Mouse (Mus musculus): ENCODE results near the gene Ttc13. TPM values are rescaled to one million over a fixed set of nuclear protein-coding genes. Genes with fewer than 3 reads are reported as not detected.

Ttc13 gene
- total and polyA plus RNA-seq, 3 experiments = 9.2 to 35.5 (median 35.1) TPM

DNA sequence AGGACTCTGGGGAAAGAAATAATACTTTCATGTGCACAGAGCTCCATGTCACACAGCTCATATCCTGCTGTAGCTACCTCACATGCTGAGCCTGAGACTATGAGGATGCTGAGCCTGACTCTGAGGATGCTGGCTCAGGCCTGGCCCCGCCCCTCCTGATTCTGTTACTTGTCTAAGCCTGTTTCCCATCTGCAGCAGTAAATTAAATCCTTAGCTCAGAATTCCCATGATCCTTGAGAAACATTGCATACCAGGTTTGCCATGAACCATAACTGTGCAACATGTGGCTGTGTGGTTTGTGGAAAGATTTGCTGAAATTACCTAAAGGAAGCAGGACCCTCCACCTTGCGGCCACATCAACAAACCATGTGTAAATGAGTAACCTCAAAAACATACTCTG lies 49.4 kb downstream of the Ttc13 start:
- DNase-seq (ENCODE audit: low spot score) (no peak), ATAC-seq (ENCODE audit: extremely low read depth, insufficient number of reproducible peaks, low FRiP score, poor library complexity, severe bottlenecking) (no peak)
- H3K36me3 ChIP-seq (replicated peaks) = peaks cover 69% of the 10 kb centered on the region

DNA sequence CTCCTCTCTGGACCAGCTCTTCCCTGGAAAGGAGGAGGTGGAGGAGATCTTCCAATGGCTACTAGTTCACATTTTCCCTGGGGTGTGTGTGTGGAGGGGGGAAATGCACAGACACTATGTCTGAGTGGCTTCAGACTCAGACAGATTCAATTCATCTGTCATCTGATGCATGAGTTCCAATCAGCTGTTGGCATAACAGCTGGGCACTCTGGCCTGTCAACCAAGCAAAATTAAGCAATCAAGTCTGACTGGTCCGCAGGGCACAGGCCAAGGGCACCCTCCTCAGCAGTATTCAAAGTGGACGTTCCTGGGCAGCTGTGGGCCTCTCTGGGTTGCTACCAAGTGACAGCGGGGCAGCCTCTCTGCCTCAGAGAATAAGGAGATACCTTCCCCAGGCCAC lies 53.0 kb downstream of the Ttc13 start:
- Histone ChIP-seq H3K4me1 (ENCODE audit: insufficient read depth, low read depth, low read length) (peaks cover under 1% of the 10 kb centered on the region; the same call in 1 of the 2 replicates), H3K9me3 (replicated peaks) (no peaks in the 10 kb centered on the region), H3K36me3 (replicated peaks) (peaks cover 34% of the 10 kb centered on the region), H3K4me3 (ENCODE audit: low read depth, low read length) (no peak overlapping the region), H3K27me3 (ENCODE audit: insufficient read depth, low read length) (peaks cover 14% of the 10 kb centered on the region; the same call in 1 of the 2 replicates)
- TF ChIP-seq CTCF (IDR thresholded peaks at IDR 0.05; ENCODE audit: low read depth, low read length) (no peak), GATA1 (IDR thresholded peaks at IDR 0.05; ENCODE audit: borderline replicate concordance, low read length) (no peak), POLR2AphosphoS5 (IDR thresholded peaks at IDR 0.05; ENCODE audit: insufficient replicate concordance, low read depth, low read length) (no peak), TAL1 (conservative IDR thresholded peaks at IDR 0.05; ENCODE audit: low read depth, low read length) (no peak), GATA2 (IDR thresholded peaks at IDR 0.05; ENCODE audit: borderline replicate concordance, low read depth, low read length) (no peak)
- DNase-seq (ENCODE audit: low spot score) (no peak), ATAC-seq (ENCODE audit: extremely low read depth, insufficient number of reproducible peaks, low FRiP score, poor library complexity, severe bottlenecking) (no peak)

More for the DNA sequence above, 49.4 kb downstream of the Ttc13 start:
- no peak for TF ChIP-seq GATA2 (IDR thresholded peaks at IDR 0.05; ENCODE audit: borderline replicate concordance, low read depth, low read length)
- no peak for TF ChIP-seq GATA1 (IDR thresholded peaks at IDR 0.05; ENCODE audit: borderline replicate concordance, low read length)
- TF ChIP-seq POLR2AphosphoS5 (IDR thresholded peaks at IDR 0.05; ENCODE audit: insufficient replicate concordance, low read depth, low read length) = no peak
- TF ChIP-seq CTCF (IDR thresholded peaks at IDR 0.05; ENCODE audit: low read depth, low read length) = no peak
- TF ChIP-seq TAL1 (conservative IDR thresholded peaks at IDR 0.05; ENCODE audit: low read depth, low read length) = no peak
- H3K4me1 ChIP-seq (ENCODE audit: insufficient read depth, low read depth, low read length) = no peaks in the 10 kb centered on the region
- no peaks in the 10 kb centered on the region for H3K9me3 ChIP-seq (replicated peaks)
- H3K27me3 ChIP-seq (ENCODE audit: insufficient read depth, low read length) = peaks cover 3% of the 10 kb centered on the region; the same call in 1 of the 2 replicates
- no peak overlapping the region for H3K4me3 ChIP-seq (ENCODE audit: low read depth, low read length)

DNA sequence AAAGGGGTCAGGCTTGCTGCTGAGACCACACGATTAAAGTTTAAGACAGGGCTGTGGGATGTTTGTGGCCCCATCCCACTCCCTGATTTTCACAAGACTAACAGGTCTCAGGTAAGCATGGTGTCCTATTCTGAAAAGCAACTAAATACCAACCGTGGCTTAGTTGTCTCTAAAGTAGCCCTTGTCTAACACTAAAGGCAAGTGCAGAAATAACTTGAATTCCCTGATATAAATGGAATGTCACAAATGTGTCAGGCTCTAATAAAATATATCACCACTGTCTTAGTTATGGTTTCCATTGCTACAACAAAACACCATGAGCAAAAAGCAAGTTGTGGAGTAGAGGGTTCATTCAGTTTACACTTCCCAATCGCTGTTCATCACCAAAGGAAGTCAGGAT lies 57.4 kb downstream of the Ttc13 start:
- Histone ChIP-seq H3K4me3 (ENCODE audit: low read depth, low read length) (no peak overlapping the region), H3K27me3 (ENCODE audit: insufficient read depth, low read length) (peaks cover 14% of the 10 kb centered on the region; the same call in 1 of the 2 replicates), H3K36me3 (replicated peaks) (peaks cover 19% of the 10 kb centered on the region), H3K9me3 (replicated peaks) (no peaks in the 10 kb centered on the region), H3K4me1 (ENCODE audit: insufficient read depth, low read depth, low read length) (peaks cover 33% of the 10 kb centered on the region)
- ATAC-seq (ENCODE audit: extremely low read depth, insufficient number of reproducible peaks, low FRiP score, poor library complexity, severe bottlenecking) (no peak), DNase-seq (ENCODE audit: low spot score) (no peak)
- no peak for TF ChIP-seq GATA2 (IDR thresholded peaks at IDR 0.05; ENCODE audit: borderline replicate concordance, low read depth, low read length)
- no peak for TF ChIP-seq POLR2AphosphoS5 (IDR thresholded peaks at IDR 0.05; ENCODE audit: insufficient replicate concordance, low read depth, low read length)
- TF ChIP-seq CTCF (IDR thresholded peaks at IDR 0.05; ENCODE audit: low read depth, low read length) = no peak
- TF ChIP-seq GATA1 (IDR thresholded peaks at IDR 0.05; ENCODE audit: borderline replicate concordance, low read length) = no peak
- TF ChIP-seq TAL1 (conservative IDR thresholded peaks at IDR 0.05; ENCODE audit: low read depth, low read length) = no peak

DNA sequence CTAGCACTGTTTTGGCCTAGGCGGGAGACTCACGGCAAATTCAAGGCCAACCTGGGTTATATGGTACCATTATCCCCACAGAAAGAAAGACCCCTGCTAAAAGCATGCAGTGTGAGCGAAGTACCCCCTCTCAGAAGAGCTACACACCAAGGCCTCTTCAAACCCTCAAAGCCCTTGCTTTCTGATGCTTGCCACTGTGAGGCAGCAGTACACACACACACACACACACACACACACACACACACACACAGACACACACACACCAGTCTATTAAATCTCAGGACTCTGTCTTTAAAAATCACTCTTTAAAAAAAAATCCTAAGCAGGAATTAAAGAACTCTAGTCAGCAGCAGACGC lies 57.9 kb downstream of the Ttc13 start:
- TF ChIP-seq TAL1 (conservative IDR thresholded peaks at IDR 0.05; ENCODE audit: low read depth, low read length) = no peak
- no peak for TF ChIP-seq CTCF (IDR thresholded peaks at IDR 0.05; ENCODE audit: low read depth, low read length)
- no peak for TF ChIP-seq GATA2 (IDR thresholded peaks at IDR 0.05; ENCODE audit: borderline replicate concordance, low read depth, low read length)
- no peak for TF ChIP-seq GATA1 (IDR thresholded peaks at IDR 0.05; ENCODE audit: borderline replicate concordance, low read length)
- TF ChIP-seq POLR2AphosphoS5 (IDR thresholded peaks at IDR 0.05; ENCODE audit: insufficient replicate concordance, low read depth, low read length) = no peak
- peaks cover 23% of the 10 kb centered on the region for H3K36me3 ChIP-seq (replicated peaks)
- H3K4me1 ChIP-seq (ENCODE audit: insufficient read depth, low read depth, low read length) = peaks cover 35% of the 10 kb centered on the region
- peak overlapping the region; percentile 84; the same call in 1 of the 2 replicates for H3K4me3 ChIP-seq (ENCODE audit: low read depth, low read length)
- no peaks in the 10 kb centered on the region for H3K9me3 ChIP-seq (replicated peaks)
- ATAC-seq (ENCODE audit: extremely low read depth, insufficient number of reproducible peaks, low FRiP score, poor library complexity, severe bottlenecking) = no peak
- peaks cover 14% of the 10 kb centered on the region; the same call in 1 of the 2 replicates for H3K27me3 ChIP-seq (ENCODE audit: insufficient read depth, low read length)
- no peak for DNase-seq (ENCODE audit: low spot score)

DNA sequence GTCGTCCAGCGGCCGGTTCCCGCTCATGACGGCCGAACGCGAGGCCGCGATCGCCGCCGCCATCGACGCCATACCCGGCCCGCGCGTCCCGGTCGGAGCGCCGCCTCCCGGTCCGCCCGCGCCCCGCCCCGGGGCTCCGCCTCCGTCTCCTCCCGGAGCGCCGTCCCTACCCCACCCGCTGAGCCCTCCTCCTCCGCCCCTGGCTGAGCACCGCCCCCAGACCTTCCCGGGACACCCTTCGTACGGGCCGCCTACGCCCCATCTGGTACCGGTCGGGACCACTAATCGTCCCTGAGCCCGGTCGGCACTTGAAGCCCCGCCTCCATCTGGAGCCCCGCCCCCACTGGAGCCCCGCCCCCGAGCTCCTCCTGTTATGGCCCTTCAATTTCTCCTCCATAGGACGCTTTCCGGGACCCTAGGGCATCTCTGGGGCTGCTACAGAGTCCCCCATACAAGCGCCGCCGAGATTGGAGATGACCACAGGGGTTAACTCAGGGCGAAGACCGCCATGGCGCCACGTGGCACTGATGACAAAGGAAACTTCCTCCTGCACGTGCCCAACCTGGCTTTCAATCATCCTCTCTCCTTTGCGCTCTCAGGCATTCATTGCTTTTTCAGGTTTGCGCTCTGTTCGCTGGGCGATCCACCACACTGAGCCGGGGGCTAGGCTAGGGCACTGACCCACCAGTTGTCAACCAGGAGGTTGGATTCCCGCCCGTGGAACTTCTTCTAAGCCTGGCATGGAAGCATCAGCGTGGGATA lies 58.5 kb downstream of the Ttc13 start, which contains the start of gene 2310022B05Rik:
TSS of gene 2310022B05Rik (minus strand) at position 258 of the 762 bp plus-strand sequence.
- peaks cover 14% of the 10 kb centered on the region; the same call in 1 of the 2 replicates for H3K27me3 ChIP-seq (ENCODE audit: insufficient read depth, low read length)
- peak within 1 kb of the TSS; percentile 84 for H3K4me3 ChIP-seq (ENCODE audit: low read depth, low read length)
- DNase-seq (ENCODE audit: low spot score) (peak; percentile 84), ATAC-seq (ENCODE audit: extremely low read depth, insufficient number of reproducible peaks, low FRiP score, poor library complexity, severe bottlenecking) (peak; percentile 90)
- peaks cover 38% of the 10 kb centered on the region for H3K4me1 ChIP-seq (ENCODE audit: insufficient read depth, low read depth, low read length)
- peaks cover 27% of the 10 kb centered on the region for H3K36me3 ChIP-seq (replicated peaks)
- no peaks in the 10 kb centered on the region for H3K9me3 ChIP-seq (replicated peaks)
- no peak for TF ChIP-seq GATA2 (IDR thresholded peaks at IDR 0.05; ENCODE audit: borderline replicate concordance, low read depth, low read length)
- TF ChIP-seq POLR2AphosphoS5 (IDR thresholded peaks at IDR 0.05; ENCODE audit: insufficient replicate concordance, low read depth, low read length) = no peak
- TF ChIP-seq CTCF (IDR thresholded peaks at IDR 0.05; ENCODE audit: low read depth, low read length) = no peak
- TF ChIP-seq GATA1 (IDR thresholded peaks at IDR 0.05; ENCODE audit: borderline replicate concordance, low read length) = no peak
- no peak for TF ChIP-seq TAL1 (conservative IDR thresholded peaks at IDR 0.05; ENCODE audit: low read depth, low read length)

DNA sequence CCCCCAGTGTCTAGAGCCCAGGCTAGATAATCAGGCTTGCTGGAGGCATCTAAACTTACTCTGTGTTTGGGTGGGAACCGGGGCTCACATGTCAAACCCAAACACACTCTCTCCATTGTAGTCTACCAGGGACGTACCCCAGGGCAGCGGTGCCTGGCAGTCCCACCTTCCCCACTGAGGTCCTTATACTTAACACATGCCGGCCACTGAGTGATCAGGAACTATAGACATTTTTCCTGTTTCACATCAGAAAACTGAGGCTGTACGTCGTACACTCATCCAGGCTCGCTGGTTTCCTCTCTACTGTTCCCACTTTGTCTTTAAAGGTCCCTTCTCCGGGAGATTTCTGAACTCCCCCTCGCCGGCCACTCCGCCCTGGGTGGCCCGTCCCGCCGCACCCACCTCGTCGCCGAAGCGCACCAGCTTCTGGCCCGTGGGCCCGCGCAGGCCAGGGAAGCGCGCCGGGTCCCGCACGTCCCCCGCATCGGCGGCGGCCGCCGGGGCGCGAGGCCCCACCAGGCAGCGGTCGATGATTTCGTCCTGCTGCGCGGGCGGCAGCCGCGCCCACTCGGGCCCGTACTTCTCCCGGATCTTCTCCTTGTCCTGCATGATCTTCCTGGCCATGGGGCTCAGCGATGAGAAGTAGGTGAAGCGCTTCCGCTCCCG lies 59.2 kb downstream of the Ttc13 start:
- Histone ChIP-seq H3K4me3 (ENCODE audit: low read depth, low read length) (peak overlapping the region; percentile 84), H3K27me3 (ENCODE audit: insufficient read depth, low read length) (peaks cover 13% of the 10 kb centered on the region; the same call in 1 of the 2 replicates), H3K9me3 (replicated peaks) (no peaks in the 10 kb centered on the region), H3K36me3 (replicated peaks) (peaks cover 29% of the 10 kb centered on the region), H3K4me1 (ENCODE audit: insufficient read depth, low read depth, low read length) (peaks cover 39% of the 10 kb centered on the region)
- TF ChIP-seq GATA1 (IDR thresholded peaks at IDR 0.05; ENCODE audit: borderline replicate concordance, low read length) (no peak), GATA2 (IDR thresholded peaks at IDR 0.05; ENCODE audit: borderline replicate concordance, low read depth, low read length) (no peak), TAL1 (conservative IDR thresholded peaks at IDR 0.05; ENCODE audit: low read depth, low read length) (no peak), POLR2AphosphoS5 (IDR thresholded peaks at IDR 0.05; ENCODE audit: insufficient replicate concordance, low read depth, low read length) (no peak), CTCF (IDR thresholded peaks at IDR 0.05; ENCODE audit: low read depth, low read length) (no peak)
- ATAC-seq (ENCODE audit: extremely low read depth, insufficient number of reproducible peaks, low FRiP score, poor library complexity, severe bottlenecking) (0 out of 2 replicates have a peak, but pooled peaks have one; percentile 15), DNase-seq (ENCODE audit: low spot score) (peak; percentile 18)
